Mouse (Mus musculus): ENCODE measurements around the gene Fam120a. TPM values are rescaled to one million over a fixed set of nuclear protein-coding genes. Genes with fewer than 3 reads are reported as not detected.

Gene Fam120a
- polyA plus RNA-seq (2014; fragmentation: Nextera tagmentation; extraction: Ambion mirVana) = 33.1 and 38.0 TPM in 2 replicates

GRCm38 (mm10) chr13:48967956-48968749 lies at the start of gene Fam120a:
TSS of gene Fam120a (minus strand) at chr13:48968017.
- no peaks in the 10 kb centered on the region for H3K27me3 ChIP-seq (replicated peaks; ENCODE audit: control insufficient read depth, insufficient read depth, low read length)
- H3K27ac ChIP-seq (ENCODE audit: low read depth, low read length) = peak within 1 kb of the TSS; percentile 98
- peak within 1 kb of the TSS; percentile 100 for H3K4me3 ChIP-seq (ENCODE audit: low read depth, low read length)
- no peaks in the 10 kb centered on the region for H3K9me3 ChIP-seq (ENCODE audit: control insufficient read depth, low read length)
- H3K9ac ChIP-seq (ENCODE audit: low read depth, low read length) = peak within 1 kb of the TSS; percentile 100
- peak; percentile 82 for DNase-seq (ENCODE audit: low spot score)
- under 1% methylated on average over 91 of the region's 116 CpGs for WGBS
- H3K36me3 ChIP-seq (ENCODE audit: control insufficient read depth, insufficient read depth, low read length) = peaks cover 8% of the 10 kb centered on the region; the same call in 1 of the 2 replicates
- peaks cover 30% of the 10 kb centered on the region for H3K4me1 ChIP-seq (replicated peaks; ENCODE audit: control insufficient read depth, insufficient read depth, low read length)
- H3K4me2 ChIP-seq = peak within 1 kb of the TSS; percentile 96
- peak; percentile 90 for ATAC-seq (replicated peaks; ENCODE audit: low FRiP score)

- no peak for DNase-seq (ENCODE audit: low spot score)
- Histone ChIP-seq H3K4me3 (ENCODE audit: low read depth, low read length) (no peak overlapping the region), H3K36me3 (ENCODE audit: control insufficient read depth, insufficient read depth, low read length) (no peaks in the 10 kb centered on the region), H3K27ac (ENCODE audit: low read depth, low read length) (no peak overlapping the region), H3K9ac (ENCODE audit: low read depth, low read length) (no peak overlapping the region), H3K4me2 (no peak overlapping the region), H3K9me3 (ENCODE audit: control insufficient read depth, low read length) (0 out of 2 replicates have a peak, but pooled peaks cover 5% of the 10 kb centered on the region), H3K4me1 (replicated peaks; ENCODE audit: control insufficient read depth, insufficient read depth, low read length) (no peaks in the 10 kb centered on the region; the same call in 1 of the 2 replicates), H3K27me3 (replicated peaks; ENCODE audit: control insufficient read depth, insufficient read depth, low read length) (no peaks in the 10 kb centered on the region; the same call in 1 of the 2 replicates)
- WGBS = 91% methylated on average over 1 of the region's 1 CpGs
- ATAC-seq (replicated peaks; ENCODE audit: low FRiP score) = no peak
Observed at GRCm38 (mm10) chr13:49017375-49017774, 49.6 kb upstream of the Fam120a start.

GRCm38 (mm10) chr13:49016311-49016761 lies 48.5 kb upstream of the Fam120a start:
- ATAC-seq (replicated peaks; ENCODE audit: low FRiP score) = no peak
- Histone ChIP-seq H3K27me3 (replicated peaks; ENCODE audit: control insufficient read depth, insufficient read depth, low read length) (no peaks in the 10 kb centered on the region; the same call in 1 of the 2 replicates), H3K36me3 (ENCODE audit: control insufficient read depth, insufficient read depth, low read length) (no peaks in the 10 kb centered on the region), H3K4me3 (ENCODE audit: low read depth, low read length) (0 out of 2 replicates have a peak overlapping the region, but pooled peaks have one; percentile 7), H3K4me2 (peak overlapping the region; percentile 51), H3K4me1 (replicated peaks; ENCODE audit: control insufficient read depth, insufficient read depth, low read length) (no peaks in the 10 kb centered on the region; the same call in 1 of the 2 replicates), H3K9ac (ENCODE audit: low read depth, low read length) (no peak overlapping the region), H3K27ac (ENCODE audit: low read depth, low read length) (no peak overlapping the region), H3K9me3 (ENCODE audit: control insufficient read depth, low read length) (0 out of 2 replicates have a peak, but pooled peaks cover 5% of the 10 kb centered on the region)
- 31% methylated on average over 16 of the region's 16 CpGs for WGBS
- DNase-seq (ENCODE audit: low spot score) = peak; percentile 42

GRCm38 (mm10) chr13:49015366-49016306 lies 47.8 kb upstream of the Fam120a start:
- DNase-seq (ENCODE audit: low spot score) (peak; percentile 49), ATAC-seq (replicated peaks; ENCODE audit: low FRiP score) (peak; percentile 53; the same call in 1 of the 2 replicates)
- no peak overlapping the region for H3K9ac ChIP-seq (ENCODE audit: low read depth, low read length)
- 0 out of 2 replicates have a peak, but pooled peaks cover 5% of the 10 kb centered on the region for H3K9me3 ChIP-seq (ENCODE audit: control insufficient read depth, low read length)
- 11% methylated on average over 30 of the region's 30 CpGs for WGBS
- H3K27ac ChIP-seq (ENCODE audit: low read depth, low read length) = no peak overlapping the region
- no peaks in the 10 kb centered on the region; the same call in 1 of the 2 replicates for H3K4me1 ChIP-seq (replicated peaks; ENCODE audit: control insufficient read depth, insufficient read depth, low read length)
- H3K4me2 ChIP-seq = peak overlapping the region; percentile 51
- H3K27me3 ChIP-seq (replicated peaks; ENCODE audit: control insufficient read depth, insufficient read depth, low read length) = no peaks in the 10 kb centered on the region; the same call in 1 of the 2 replicates
- H3K36me3 ChIP-seq (ENCODE audit: control insufficient read depth, insufficient read depth, low read length) = no peaks in the 10 kb centered on the region
- H3K4me3 ChIP-seq (ENCODE audit: low read depth, low read length) = peak overlapping the region; percentile 23; the same call in 1 of the 2 replicates

GRCm38 (mm10) chr13:49013206-49013794 lies 45.5 kb upstream of the Fam120a start:
- H3K27me3 ChIP-seq (replicated peaks; ENCODE audit: control insufficient read depth, insufficient read depth, low read length) = no peaks in the 10 kb centered on the region; the same call in 1 of the 2 replicates
- H3K36me3 ChIP-seq (ENCODE audit: control insufficient read depth, insufficient read depth, low read length) = no peaks in the 10 kb centered on the region
- WGBS = 67% methylated on average over 5 of the region's 5 CpGs
- DNase-seq (ENCODE audit: low spot score) (no peak), ATAC-seq (replicated peaks; ENCODE audit: low FRiP score) (no peak)
- H3K4me1 ChIP-seq (replicated peaks; ENCODE audit: control insufficient read depth, insufficient read depth, low read length) = no peaks in the 10 kb centered on the region; the same call in 1 of the 2 replicates
- no peak overlapping the region for H3K27ac ChIP-seq (ENCODE audit: low read depth, low read length)
- H3K4me3 ChIP-seq (ENCODE audit: low read depth, low read length) = no peak overlapping the region
- H3K9ac ChIP-seq (ENCODE audit: low read depth, low read length) = no peak overlapping the region
- H3K9me3 ChIP-seq (ENCODE audit: control insufficient read depth, low read length) = 0 out of 2 replicates have a peak, but pooled peaks cover 5% of the 10 kb centered on the region
- no peak overlapping the region for H3K4me2 ChIP-seq

- H3K9ac ChIP-seq (ENCODE audit: low read depth, low read length) = no peak overlapping the region
- H3K27me3 ChIP-seq (replicated peaks; ENCODE audit: control insufficient read depth, insufficient read depth, low read length) = no peaks in the 10 kb centered on the region
- H3K4me1 ChIP-seq (replicated peaks; ENCODE audit: control insufficient read depth, insufficient read depth, low read length) = no peaks in the 10 kb centered on the region
- no peak overlapping the region for H3K4me3 ChIP-seq (ENCODE audit: low read depth, low read length)
- 66% methylated on average over 3 of the region's 3 CpGs for WGBS
- no peak for DNase-seq (ENCODE audit: low spot score)
- H3K9me3 ChIP-seq (ENCODE audit: control insufficient read depth, low read length) = no peaks in the 10 kb centered on the region
- no peak overlapping the region for H3K4me2 ChIP-seq
- no peak overlapping the region for H3K27ac ChIP-seq (ENCODE audit: low read depth, low read length)
- no peak for ATAC-seq (replicated peaks; ENCODE audit: low FRiP score)
- H3K36me3 ChIP-seq (ENCODE audit: control insufficient read depth, insufficient read depth, low read length) = no peaks in the 10 kb centered on the region
Observed at GRCm38 (mm10) chr13:49001691-49002090, 33.9 kb upstream of the Fam120a start.

- no peaks in the 10 kb centered on the region for H3K9me3 ChIP-seq (ENCODE audit: control insufficient read depth, low read length)
- 10% methylated on average over 6 of the region's 6 CpGs for WGBS
Observed at GRCm38 (mm10) chr13:48998591-48998990, 30.8 kb upstream of the Fam120a start.

GRCm38 (mm10) chr13:48996731-48997130 lies 28.9 kb upstream of the Fam120a start:
- Histone ChIP-seq H3K27ac (ENCODE audit: low read depth, low read length) (no peak overlapping the region), H3K27me3 (replicated peaks; ENCODE audit: control insufficient read depth, insufficient read depth, low read length) (no peaks in the 10 kb centered on the region), H3K4me3 (ENCODE audit: low read depth, low read length) (no peak overlapping the region), H3K9me3 (ENCODE audit: control insufficient read depth, low read length) (no peaks in the 10 kb centered on the region), H3K4me1 (replicated peaks; ENCODE audit: control insufficient read depth, insufficient read depth, low read length) (no peaks in the 10 kb centered on the region; the same call in 1 of the 2 replicates), H3K4me2 (no peak overlapping the region), H3K36me3 (ENCODE audit: control insufficient read depth, insufficient read depth, low read length) (no peaks in the 10 kb centered on the region), H3K9ac (ENCODE audit: low read depth, low read length) (no peak overlapping the region)
- ATAC-seq (replicated peaks; ENCODE audit: low FRiP score) (no peak), DNase-seq (ENCODE audit: low spot score) (no peak)
- 88% methylated on average over 4 of the region's 4 CpGs for WGBS

More at GRCm38 (mm10) chr13:48998591-48998990, 30.8 kb upstream of the Fam120a start:
- Histone ChIP-seq H3K4me2 (no peak overlapping the region), H3K27me3 (replicated peaks; ENCODE audit: control insufficient read depth, insufficient read depth, low read length) (no peaks in the 10 kb centered on the region), H3K4me3 (ENCODE audit: low read depth, low read length) (no peak overlapping the region), H3K9ac (ENCODE audit: low read depth, low read length) (no peak overlapping the region), H3K36me3 (ENCODE audit: control insufficient read depth, insufficient read depth, low read length) (no peaks in the 10 kb centered on the region), H3K27ac (ENCODE audit: low read depth, low read length) (no peak overlapping the region), H3K4me1 (replicated peaks; ENCODE audit: control insufficient read depth, insufficient read depth, low read length) (no peaks in the 10 kb centered on the region; the same call in 1 of the 2 replicates)
- DNase-seq (ENCODE audit: low spot score) (peak; percentile 48), ATAC-seq (replicated peaks; ENCODE audit: low FRiP score) (no peak; the same call in 1 of the 2 replicates)
